Comparison of ENCODE assay signal across 14 mouse cellular contexts in genomic region chr5:103746561-103747085, GRCm38 (mm10). TPM values are rescaled to one million over a fixed set of nuclear protein-coding genes. Genes with fewer than 3 reads are reported as not detected.
DNase-seq lines count a peak whose midpoint lies in the region; ATAC-seq lines count a peak whose summit lies in the region.
"Had no signal": no experiment of that assay in that cellular context is flagged by ENCODE, and none has a peak within 500 bp of the region (broad histone marks: within the 10 kb centered on the region; RNA-seq: fewer than 3 reads in every experiment).

No protein-coding gene starts in this region.

- peak overlapping the region; percentile 88 for H3K27ac ChIP-seq in liver, embryonic 15.5 days (replicated peaks)
- H3K27ac ChIP-seq: forebrain, embryonic 13.5 days; limb, embryonic 10.5 days; lung, embryonic 15.5 days; midbrain, embryonic 10.5 days had no signal

- no peak for ATAC-seq in liver, embryonic 15.5 days (ENCODE audit: insufficient read depth)
- ATAC-seq: forebrain, embryonic 13.5 days had no signal

- no peak overlapping the region for H3K9ac ChIP-seq in liver, embryonic 15.5 days
- H3K9ac ChIP-seq: forebrain, embryonic 13.5 days; lung, embryonic 15.5 days had no signal

- peak; percentile 70 to 72 for DNase-seq in spleen, postnatal 36 days (ENCODE audit: low spot score in 2 of 2)
- no peak for DNase-seq in spleen, adult 12 weeks (ENCODE audit: low spot score)
- peak; percentile 57 for DNase-seq in T-cell, adult 2 months (ENCODE audit: low spot score)
- peak; percentile 88 for DNase-seq in splenic B cell, adult 2 months (ENCODE audit: low read depth, low spot score)
- no peak for DNase-seq in kidney, adult 9 months
- no peak for DNase-seq in left cerebral cortex, adult 8-10 months (ENCODE audit: low spot score in 2 of 2)
- DNase-seq: adrenal gland, postnatal 14 days; kidney, postnatal 25 days; thymus, postnatal 4 days had no signal

- H3K4me3 ChIP-seq in liver, embryonic 15.5 days (replicated peaks): no peak overlapping the region
- H3K4me3 ChIP-seq: forebrain, embryonic 13.5 days; limb, embryonic 10.5 days; lung, embryonic 15.5 days; midbrain, embryonic 10.5 days had no signal

- no peaks in the 10 kb centered on the region for H3K36me3 ChIP-seq in liver, embryonic 15.5 days (replicated peaks)
- no peaks in the 10 kb centered on the region; the same call in 1 of the 2 replicates for H3K36me3 ChIP-seq in splenic B cell, adult 2 months (ENCODE audit: control insufficient read depth, insufficient read depth, low read length, poor library complexity, severe bottlenecking)
- H3K36me3 ChIP-seq: limb, embryonic 10.5 days; lung, embryonic 15.5 days; midbrain, embryonic 10.5 days had no signal

- H3K27me3 ChIP-seq in liver, embryonic 15.5 days: no peaks in the 10 kb centered on the region
- H3K27me3 ChIP-seq in splenic B cell, adult 2 months (ENCODE audit: control insufficient read depth, insufficient read depth, low read length, poor library complexity, severe bottlenecking): no peaks in the 10 kb centered on the region
- H3K27me3 ChIP-seq: forebrain, embryonic 13.5 days; lung, embryonic 15.5 days had no signal

- WGBS in liver, embryonic 15.5 days (ENCODE audit: insufficient replicate concordance): 74% methylated on average over 3 of the region's 3 CpGs

- no peaks in the 10 kb centered on the region for H3K9me3 ChIP-seq in liver, embryonic 15.5 days (replicated peaks)
- H3K9me3 ChIP-seq: limb, embryonic 10.5 days; lung, embryonic 15.5 days; midbrain, embryonic 10.5 days had no signal

- no peak overlapping the region; the same call in 1 of the 2 replicates for H3K4me2 ChIP-seq in liver, embryonic 15.5 days
- H3K4me2 ChIP-seq: forebrain, embryonic 13.5 days; lung, embryonic 15.5 days had no signal

- peaks cover 85% of the 10 kb centered on the region for H3K4me1 ChIP-seq in liver, embryonic 15.5 days (replicated peaks)
- H3K4me1 ChIP-seq: forebrain, embryonic 13.5 days; lung, embryonic 15.5 days had no signal

RNA-seq across cellular contexts. Expression of gene Aff1, which starts 54.4 kb away (rescaled TPM):
- polyA plus RNA-seq in liver, embryonic 15.5 days (2015; fragmentation: Nextera tagmentation; extraction: Ambion mirVana): 14.3 and 17.9 TPM in 2 replicates
- total RNA-seq in left cerebral cortex, adult 8-10 months (2022): 10 to 100 TPM; 14.5 to 17.8 (median 15.7) TPM

Comparison
In these comparisons a context has a peak if more than half of its experiments do, and no peak if none do; other contexts are left out.
1. DNase-seq: peak in spleen, postnatal 36 days (2 of 2), T-cell, adult 2 months (single experiment) and splenic B cell, adult 2 months (single experiment); none in spleen, adult 12 weeks (single experiment), kidney, adult 9 months (single experiment) and left cerebral cortex, adult 8-10 months (0 of 2).